Mouse (Mus musculus) skeletal muscle tissue, postnatal 0 days (tissue): ENCODE measurements around the gene Pfn4. TPM values are rescaled to one million over a fixed set of nuclear protein-coding genes. Genes with fewer than 3 reads are reported as not detected.

Experiments used
- polyA plus RNA-seq: library from polyadenylated mRNA; unstranded; fragments of >200 nt; fragmentation: Nextera tagmentation; extraction: Ambion mirVana; gene quantifications from 2 replicates; pipeline ENCODE4 v1.2.1, GENCODE M21; 2015

Gene Pfn4
- polyA plus RNA-seq = 1.7 TPM in 2 replicates

DNA sequence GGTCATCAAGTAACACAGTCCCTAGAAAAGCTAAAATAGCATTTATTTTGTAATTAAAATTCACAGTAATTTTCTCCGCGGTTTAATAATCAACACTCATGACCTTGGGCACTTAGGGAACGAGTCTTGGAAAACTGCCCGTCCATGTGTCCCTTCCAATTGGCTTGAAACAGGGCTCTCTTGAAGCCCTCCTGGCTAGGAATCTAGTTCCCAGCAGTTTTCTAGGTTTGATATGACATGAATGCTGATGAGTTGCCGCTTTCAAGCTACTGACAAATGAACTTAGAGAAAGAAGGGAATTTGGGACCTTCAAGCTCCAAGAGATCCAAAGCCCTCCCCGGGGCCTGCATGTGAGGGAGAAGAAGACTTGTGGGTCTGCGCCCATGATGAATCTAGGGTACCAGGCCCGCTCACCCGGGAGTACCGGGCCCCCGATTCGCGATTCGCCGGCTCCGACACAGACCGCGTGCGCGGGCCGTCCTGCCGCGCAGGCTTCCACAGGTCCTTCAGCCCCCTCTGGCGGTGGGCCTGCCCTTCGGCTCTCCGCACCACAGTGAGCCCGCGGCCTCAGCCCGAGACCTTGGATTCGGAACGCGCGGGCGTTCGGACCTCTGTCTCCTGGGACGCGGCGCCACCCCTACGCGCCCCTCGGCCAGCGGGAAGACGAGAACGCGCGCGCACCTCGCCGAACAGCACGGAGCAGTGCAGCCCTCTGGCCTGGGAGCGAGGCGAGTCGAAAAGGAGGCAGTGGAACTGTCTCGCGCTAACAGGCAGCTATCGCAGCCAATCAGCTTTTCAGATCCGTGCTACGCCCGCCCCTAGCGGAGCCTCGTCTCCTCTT lies at the start of gene Pfn4, which contains the start of gene Fam228b:
Gene Pfn4 (plus strand): TSS at position 531 of the 841 bp plus-strand sequence.
Gene Fam228b (minus strand): TSS at position 776 of the 841 bp plus-strand sequence.

DNA sequence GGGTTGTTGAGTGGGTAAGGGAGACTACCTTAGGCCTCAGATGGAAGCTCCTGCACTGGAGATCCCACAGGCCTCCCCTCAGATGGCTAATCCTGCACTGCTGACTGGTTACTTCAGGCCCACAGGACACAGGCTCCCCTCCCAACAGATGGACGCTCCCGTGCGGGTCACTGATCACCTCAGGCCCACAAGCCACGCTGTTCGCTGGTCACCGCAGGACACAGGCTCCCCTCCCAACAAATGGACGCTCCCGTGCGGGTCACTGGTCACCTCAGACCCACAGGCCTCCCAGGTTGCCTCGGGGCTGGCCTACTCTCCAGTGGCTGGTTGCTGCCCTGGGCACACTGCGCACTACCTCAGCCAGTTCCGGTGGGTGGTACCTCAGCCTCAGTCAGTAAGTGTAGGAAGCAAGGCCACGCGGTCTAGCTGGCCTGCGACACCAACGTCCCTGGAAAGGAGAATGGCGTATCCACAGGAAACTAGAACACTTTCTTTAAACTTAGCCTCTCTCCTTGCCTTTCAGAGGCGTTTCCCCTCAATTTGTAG lies 30.7 kb upstream of the Pfn4 start, which contains the start of gene Fam228a:
Gene Fam228a (minus strand): TSS at position 400 of the 546 bp plus-strand sequence.

DNA sequence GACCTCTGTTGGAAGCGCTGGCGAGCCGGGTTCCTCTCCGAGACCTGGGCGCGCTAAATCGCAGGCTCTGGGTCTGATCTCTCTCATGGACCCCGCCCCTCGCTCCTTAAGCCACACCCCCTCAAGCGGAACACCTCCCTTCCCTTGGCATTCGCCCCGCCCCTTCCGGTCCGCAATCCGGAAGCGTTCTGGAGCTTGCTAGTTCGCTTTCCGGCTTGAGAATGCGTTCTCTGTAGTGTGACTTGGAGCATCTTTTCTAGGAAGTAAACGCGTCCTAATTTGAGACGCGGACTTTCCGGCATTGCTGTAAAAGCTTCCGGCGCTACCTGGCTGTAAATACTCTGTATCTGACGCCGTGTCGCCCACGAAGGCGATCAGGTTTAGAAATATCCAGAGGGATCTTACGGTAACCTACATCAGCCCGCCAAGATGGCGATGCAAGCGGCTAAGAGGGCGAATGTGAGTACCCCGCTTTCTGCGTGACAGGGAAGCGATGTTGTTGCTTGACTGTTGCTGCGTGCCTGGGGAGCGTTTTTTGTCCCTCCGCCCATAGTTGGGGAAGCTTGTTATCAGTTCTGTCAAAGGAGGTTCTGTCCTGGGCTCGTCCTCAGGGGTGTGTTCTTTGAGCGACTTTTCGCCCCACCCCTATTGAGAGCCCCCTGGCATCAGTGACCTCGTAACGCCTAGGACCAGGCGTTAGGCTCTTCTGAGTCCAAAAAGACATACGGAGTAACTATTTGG lies 48.7 kb downstream of the Pfn4 start, which contains the start of gene Sf3b6:
Gene Sf3b6 (plus strand): TSS at position 184 of the 741 bp plus-strand sequence.

Other genes with a start within 250 kb of the Pfn4 start
- 17.1 and 19.4 TPM in 2 replicates for gene Itsn2, start 176.4 kb upstream of the Pfn4 start, polyA plus RNA-seq
- gene Gm3625, start 176.1 kb upstream of the Pfn4 start, polyA plus RNA-seq = not detected in 2 replicates
- 0.15 and 0.16 TPM in 2 replicates for gene Fam228a, start 30.6 kb upstream of the Pfn4 start, polyA plus RNA-seq
- 1.1 and 1.2 TPM in 2 replicates for gene Fam228b, start 245 bp downstream of the Pfn4 start, polyA plus RNA-seq
- gene Sf3b6, start 48.5 kb downstream of the Pfn4 start, polyA plus RNA-seq = 130 and 131 TPM in 2 replicates
- gene Fkbp1b, start 72.6 kb downstream of the Pfn4 start, polyA plus RNA-seq = 1.7 and 3.5 TPM in 2 replicates
- gene Wdcp, start 74.3 kb downstream of the Pfn4 start, polyA plus RNA-seq = 7.7 and 8.8 TPM in 2 replicates
- 0.24 and 0.31 TPM in 2 replicates for gene Mfsd2b, start 105.3 kb downstream of the Pfn4 start, polyA plus RNA-seq
- gene Ubxn2a, start 138.7 kb downstream of the Pfn4 start, polyA plus RNA-seq = 35.2 and 35.3 TPM in 2 replicates
- 4.8 and 5.2 TPM in 2 replicates for gene Atad2b, start 148.3 kb downstream of the Pfn4 start, polyA plus RNA-seq